Mouse (Mus musculus): ENCODE data around the gene Epn1.
A peak's percentile ranks its signal among the peaks of the same experiment; 100 is the strongest.
"Not testable (repeated sequence)": the region's sequence is repeated elsewhere in the genome, so short reads cannot be mapped to it uniquely, and the experiment has no call there.

Epn1 gene

GRCm38 (mm10) chr7:5058631-5059030, 21.4 kb upstream of the Epn1 start:
- DNase-seq (ENCODE audit: low spot score): no peak

DNA sequence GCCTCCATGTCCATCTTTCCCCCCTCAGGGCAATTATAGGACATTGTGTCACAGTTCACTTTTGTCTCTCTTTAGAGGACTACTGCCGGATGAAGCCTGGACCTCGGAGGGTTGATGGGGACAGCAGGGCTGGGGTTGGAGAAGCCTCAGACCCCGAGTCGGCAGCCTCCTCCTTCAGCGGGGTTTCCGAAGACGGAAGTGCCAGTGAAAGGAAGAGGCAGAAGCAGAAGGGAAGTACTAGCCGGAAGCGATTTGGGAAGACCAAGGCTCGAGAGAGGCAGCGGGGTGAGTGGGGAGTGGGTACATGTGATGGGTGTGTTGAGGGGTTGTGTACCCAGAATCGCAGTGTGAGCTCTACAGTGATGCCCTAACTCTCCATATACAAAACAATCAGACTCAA, 20.6 kb upstream of the Epn1 start:
- no peak for DNase-seq (ENCODE audit: low spot score)

GRCm38 (mm10) chr7:5060239-5060731, 19.8 kb upstream of the Epn1 start:
- peak; percentile 87 for DNase-seq (ENCODE audit: low spot score)

- peak; percentile 99 for DNase-seq (ENCODE audit: low spot score)
Measured at GRCm38 (mm10) chr7:5060944-5061773, 18.9 kb upstream of the Epn1 start.

DNA sequence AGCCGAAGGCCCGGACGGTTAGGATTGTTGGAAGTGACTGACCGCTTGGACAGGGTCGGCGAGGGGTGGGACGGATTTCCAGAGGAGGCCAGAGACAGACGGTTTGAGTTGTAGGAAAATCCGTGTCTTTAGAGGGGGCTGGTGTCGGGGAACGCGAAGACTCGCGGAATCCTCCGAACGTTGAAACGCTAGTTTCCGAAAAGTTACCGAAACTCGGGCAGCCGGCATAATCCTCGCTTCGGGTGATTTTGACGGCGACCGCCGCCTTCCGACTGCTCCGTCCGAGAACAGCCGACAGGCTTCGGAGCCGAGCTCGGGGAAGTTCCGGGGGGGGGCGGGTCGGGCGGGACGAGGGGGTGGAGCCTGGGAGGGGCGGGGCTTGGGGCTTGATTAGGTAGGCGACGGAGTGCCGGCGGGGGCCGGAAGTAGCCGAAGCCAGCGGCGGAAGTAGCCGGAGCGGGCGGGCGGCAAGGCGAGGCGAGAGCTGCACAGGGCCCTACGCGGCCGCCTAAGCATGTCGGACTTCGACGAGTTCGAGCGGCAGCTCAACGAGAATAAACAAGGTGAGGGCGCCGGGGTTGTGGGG, 18.2 kb upstream of the Epn1 start, which contains the start of gene U2af2:
Gene U2af2, plus strand, starts transcription at position 370 of the 586 bp plus-strand sequence.
- peak; percentile 92 for DNase-seq (ENCODE audit: low spot score)

DNA sequence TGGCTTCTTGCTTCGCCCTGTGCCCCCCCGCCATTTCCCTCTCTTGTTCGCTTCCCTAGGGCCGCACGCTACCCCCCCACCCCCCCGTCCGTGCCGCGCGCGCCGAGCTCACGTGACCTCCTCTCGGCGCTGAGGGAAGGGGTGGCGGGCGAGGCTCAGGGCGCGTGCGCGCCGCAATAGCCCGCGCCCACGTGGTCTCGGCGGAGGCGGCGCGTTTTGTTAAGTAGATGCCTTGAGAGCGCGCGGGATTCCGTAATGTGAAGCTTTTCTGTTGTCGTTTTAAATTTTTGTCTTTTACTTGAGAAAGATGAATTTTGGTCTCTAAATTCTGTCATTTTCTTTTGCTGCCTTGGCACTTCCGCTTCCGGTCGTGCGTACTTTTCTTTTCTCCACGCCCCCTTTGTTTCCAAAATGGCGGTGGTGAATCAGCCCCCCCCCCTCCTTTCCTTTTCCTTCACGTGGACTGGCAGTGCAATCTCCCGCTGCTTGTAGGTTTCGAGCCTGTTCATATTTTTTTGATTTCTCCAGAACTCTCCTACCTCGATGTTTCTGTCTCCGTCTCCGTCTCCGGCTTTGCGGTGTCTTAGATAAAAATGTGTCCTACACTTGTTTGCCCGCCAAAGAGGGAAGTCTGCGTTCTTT, 17.6 kb upstream of the Epn1 start:
- peak; percentile 84 for DNase-seq (ENCODE audit: low spot score)

DNA sequence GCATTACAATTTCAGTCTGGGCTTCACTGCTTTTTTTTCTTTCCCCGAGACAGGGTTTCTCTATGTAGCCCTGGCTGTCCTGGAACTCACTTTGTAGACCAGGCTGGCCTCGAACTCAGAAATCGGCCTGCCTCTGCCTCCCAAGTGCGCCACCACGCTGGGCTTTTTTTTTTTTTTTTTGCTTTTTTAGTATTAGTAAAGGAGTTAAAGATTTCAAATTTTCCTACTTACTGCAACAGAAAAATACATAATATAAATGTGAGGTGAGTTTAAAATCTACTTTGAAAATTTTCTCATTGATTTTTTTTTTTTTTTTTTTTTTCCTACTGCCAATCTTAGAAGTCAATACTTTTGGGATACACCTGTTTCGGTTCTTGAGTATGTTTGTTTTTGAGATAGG, 15.1 kb upstream of the Epn1 start:
- no peak for DNase-seq (ENCODE audit: low spot score)

DNA sequence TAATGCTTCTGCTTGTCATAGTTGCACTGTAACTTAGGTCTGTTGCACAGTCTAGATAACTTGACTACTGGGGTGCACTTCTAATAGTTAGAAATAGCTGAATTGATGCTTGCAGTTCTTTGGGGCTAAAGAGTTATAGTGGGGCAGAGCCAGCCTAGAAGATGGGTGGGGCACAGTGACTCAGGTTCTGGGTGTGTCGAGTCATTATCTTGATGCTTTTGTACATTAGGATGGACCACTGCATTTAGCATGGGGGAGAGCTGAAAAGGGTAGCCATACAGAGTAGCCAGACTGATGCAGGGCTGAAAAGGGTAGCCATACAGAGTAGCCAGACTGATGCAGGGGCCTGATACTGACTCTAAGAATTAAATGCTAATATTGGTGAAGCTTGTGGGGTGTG, 6.4 kb upstream of the Epn1 start:
- DNase-seq (ENCODE audit: low spot score): no peak

GRCm38 (mm10) chr7:5074984-5075383, 5.1 kb upstream of the Epn1 start:
- no peak for DNase-seq (ENCODE audit: low spot score)

GRCm38 (mm10) chr7:5076931-5077330, 3.1 kb upstream of the Epn1 start:
- DNase-seq (ENCODE audit: low spot score): no peak

DNA sequence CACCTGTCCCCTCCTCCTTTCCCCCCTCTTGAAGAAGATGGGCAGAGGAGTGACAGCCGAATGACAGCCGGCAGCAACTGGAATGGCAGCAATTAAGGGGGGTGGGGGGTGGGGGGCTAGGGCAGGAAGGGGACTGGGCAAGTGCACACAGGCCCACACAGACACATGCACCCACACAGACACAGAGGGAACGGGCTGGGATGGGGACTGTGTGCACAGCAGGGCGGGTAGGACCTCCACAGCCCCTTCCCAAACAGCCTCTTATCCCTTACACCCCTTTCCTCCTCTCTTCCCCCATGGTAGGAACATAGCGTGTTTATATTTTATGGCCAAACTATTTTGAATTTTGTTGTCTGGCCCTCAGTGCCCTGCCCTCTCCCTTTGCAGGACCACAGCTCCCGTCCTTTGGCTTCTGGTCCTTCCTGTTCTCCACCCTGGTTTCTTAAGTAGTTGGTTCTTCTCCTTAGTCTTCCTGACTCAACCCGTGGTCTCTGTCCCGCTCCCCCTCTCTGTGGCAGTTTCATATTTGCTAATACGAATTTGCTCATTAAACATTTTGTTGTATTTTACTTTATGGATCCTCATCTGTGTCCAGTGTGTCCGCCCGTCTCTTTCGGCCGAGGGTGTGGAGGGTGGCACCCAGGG, 548 bp upstream of the Epn1 start:
- not testable (repeated sequence) for DNase-seq (ENCODE audit: low spot score)

DNA sequence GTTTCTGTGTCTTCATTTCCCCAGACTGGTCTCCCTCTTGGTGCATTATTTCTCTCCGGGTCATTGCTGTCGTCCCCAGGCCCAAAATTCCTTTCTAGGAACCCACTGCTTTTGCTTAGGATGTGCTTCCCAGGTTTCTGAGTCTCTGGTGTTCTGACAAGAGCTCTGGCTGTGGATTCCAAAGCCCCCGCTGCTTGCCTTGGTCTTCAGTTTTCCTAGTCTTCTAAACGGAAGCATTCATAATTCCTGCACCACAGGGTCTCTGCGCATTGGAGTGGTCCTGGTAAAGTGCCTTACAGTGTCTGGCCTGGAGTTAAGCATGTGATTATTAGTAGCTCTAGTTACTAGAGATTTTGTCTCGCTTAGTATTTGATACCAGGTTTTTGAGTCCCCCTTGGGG, 780 bp downstream of the Epn1 start:
- no peak for DNase-seq (ENCODE audit: low spot score)

DNA sequence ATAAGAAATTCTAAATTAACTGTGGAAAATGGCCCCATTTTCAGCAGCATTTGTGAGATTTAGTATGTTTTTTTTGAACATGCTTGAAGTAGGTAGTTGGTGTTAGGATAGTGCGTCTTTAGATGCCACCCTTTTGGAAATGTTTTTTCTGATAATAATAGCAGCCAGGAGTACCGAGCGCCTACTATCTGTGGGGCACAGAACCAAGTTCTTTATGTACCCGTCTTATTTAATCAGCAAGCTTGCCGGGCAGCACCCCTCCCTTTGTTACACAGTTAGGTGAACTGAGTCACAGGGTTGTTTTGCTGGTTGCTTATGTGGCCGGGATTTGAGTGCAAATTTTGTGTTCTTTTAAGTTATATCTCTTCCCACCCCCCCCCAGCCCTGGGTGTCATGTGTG, 1.2 kb downstream of the Epn1 start:
- DNase-seq (ENCODE audit: low spot score): no peak

- DNase-seq (ENCODE audit: low spot score): no peak
Measured at GRCm38 (mm10) chr7:5081939-5082338, 1.9 kb downstream of the Epn1 start.

- DNase-seq (ENCODE audit: low spot score): no peak
Measured at GRCm38 (mm10) chr7:5083325-5084105, 3.5 kb downstream of the Epn1 start.

- DNase-seq (ENCODE audit: low spot score): no peak
Measured at GRCm38 (mm10) chr7:5085512-5085911, 5.5 kb downstream of the Epn1 start.

DNA sequence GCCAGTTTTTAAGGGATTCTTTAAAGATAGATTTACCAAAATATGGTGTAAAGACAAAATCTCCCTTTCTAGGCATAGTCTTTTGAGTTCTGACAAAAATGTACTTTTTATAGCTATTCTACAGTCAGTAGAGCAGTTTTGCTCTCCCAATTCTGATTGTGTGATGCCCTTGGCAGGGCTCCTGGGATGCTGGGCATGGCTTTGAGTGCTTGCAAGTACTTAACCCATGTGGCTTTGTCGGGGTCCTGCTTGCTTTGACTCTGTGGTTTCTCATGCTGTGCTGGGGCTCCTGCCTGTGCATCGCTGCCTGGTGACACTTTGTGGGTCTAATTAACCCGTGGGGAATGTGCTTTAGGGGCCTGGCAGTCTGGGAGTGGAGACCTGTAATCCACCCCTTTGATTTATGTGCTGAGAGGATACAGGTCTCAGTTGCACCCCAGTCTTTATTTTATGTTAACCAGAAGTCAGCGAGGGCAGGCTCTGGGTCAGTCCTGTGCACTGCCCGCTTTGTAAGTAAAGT, 6.9 kb downstream of the Epn1 start:
- no peak for DNase-seq (ENCODE audit: low spot score)

GRCm38 (mm10) chr7:5087886-5088285, 7.9 kb downstream of the Epn1 start:
- no peak for DNase-seq (ENCODE audit: low spot score)

- DNase-seq (ENCODE audit: low spot score): no peak
Measured at GRCm38 (mm10) chr7:5089853-5090252, 9.8 kb downstream of the Epn1 start.

GRCm38 (mm10) chr7:5091008-5091728, 11.1 kb downstream of the Epn1 start:
- no peak for DNase-seq (ENCODE audit: low spot score)

GRCm38 (mm10) chr7:5092381-5092780, 12.3 kb downstream of the Epn1 start:
- no peak for DNase-seq (ENCODE audit: low spot score)

All from retina, embryonic 14.5 days (tissue).